Mouse (Mus musculus): ENCODE results near the gene Fam171a1. TPM values are rescaled to one million over a fixed set of nuclear protein-coding genes. Genes with fewer than 3 reads are reported as not detected.
A peak's percentile ranks its signal among the peaks of the same experiment; 100 is the strongest.
"Not testable (repeated sequence)": the region's sequence is repeated elsewhere in the genome, so short reads cannot be mapped to it uniquely, and the experiment has no call there.

The Fam171a1 gene
- 28.7 and 31.2 TPM in 2 replicates for polyA plus RNA-seq (2015; fragmentation: Nextera tagmentation; extraction: Ambion mirVana)

- WGBS, result 86% methylated on average over 4 of the region's 4 CpGs
- Histone ChIP-seq H3K4me1 (no peaks in the 10 kb centered on the region), H3K4me3 (no peak within 1 kb of the TSS), H3K4me2 (replicated peaks) (no peak within 1 kb of the TSS), H3K9me3 (no peaks in the 10 kb centered on the region), H3K9ac (replicated peaks) (no peak within 1 kb of the TSS), H3K27me3 (no peaks in the 10 kb centered on the region), H3K27ac (replicated peaks) (no peak within 1 kb of the TSS), H3K36me3 (no peaks in the 10 kb centered on the region)
- ATAC-seq (replicated peaks), result no peak
These were observed at the start of gene Fam171a1 for GRCm38 (mm10) chr2:3113866-3114265. Gene Fam171a1, plus strand, starts transcription at chr2:3114224.

DNA sequence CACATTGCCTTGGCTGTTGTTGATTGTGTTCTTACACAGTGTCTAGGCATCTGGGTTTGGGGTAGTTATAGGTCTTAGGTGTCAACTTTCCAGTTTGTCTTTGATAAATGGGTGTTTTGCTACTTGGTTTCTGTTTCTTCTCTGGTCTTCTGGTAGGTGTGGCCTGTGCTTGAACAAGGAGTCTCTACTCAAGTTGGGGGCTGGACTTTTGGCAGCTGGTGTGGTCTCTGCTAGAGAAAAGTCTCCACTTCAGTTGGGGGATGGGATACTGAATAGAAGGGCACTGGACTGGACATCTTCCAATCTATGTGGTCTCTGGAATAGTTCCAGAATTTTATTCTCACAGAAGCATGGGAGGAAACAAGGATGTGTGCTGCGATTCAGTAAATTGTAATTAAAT is 44.9 kb upstream of the Fam171a1 start:
- peaks cover 4% of the 10 kb centered on the region; the same call in 1 of the 2 replicates for H3K9me3 ChIP-seq
- no peaks in the 10 kb centered on the region for H3K4me1 ChIP-seq
- H3K36me3 ChIP-seq, result no peaks in the 10 kb centered on the region
- no peak for ATAC-seq (replicated peaks)
- H3K4me3 ChIP-seq, result no peak overlapping the region
- no peak overlapping the region for H3K27ac ChIP-seq (replicated peaks)
- WGBS, result 100% methylated on average over 1 of the region's 1 CpGs
- H3K27me3 ChIP-seq, result no peaks in the 10 kb centered on the region
- H3K4me2 ChIP-seq (replicated peaks), result no peak overlapping the region
- H3K9ac ChIP-seq (replicated peaks), result no peak overlapping the region

DNA sequence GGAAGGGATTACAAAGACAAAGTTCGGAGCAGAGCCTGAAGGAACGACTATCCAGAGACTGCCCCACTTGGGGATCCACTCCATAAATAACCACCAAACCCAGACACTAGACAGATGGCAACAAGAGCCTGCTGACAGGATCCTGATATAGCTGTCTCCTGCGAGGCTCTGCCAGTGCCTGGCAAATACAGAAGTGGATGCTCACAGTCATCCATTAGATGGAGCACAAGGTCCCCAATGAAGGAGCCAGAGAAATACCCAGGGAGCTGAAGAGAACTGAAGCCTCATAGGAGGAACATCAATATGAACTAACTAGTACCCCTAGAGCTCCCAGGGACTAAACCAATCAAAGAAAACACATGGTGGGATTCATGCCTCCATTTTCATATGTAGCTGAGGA is 25.7 kb upstream of the Fam171a1 start:
- not testable (repeated sequence) for H3K9ac ChIP-seq (replicated peaks); H3K36me3 ChIP-seq; H3K27ac ChIP-seq (replicated peaks); H3K27me3 ChIP-seq; H3K9me3 ChIP-seq; H3K4me3 ChIP-seq; ATAC-seq (replicated peaks); H3K4me2 ChIP-seq (replicated peaks); H3K4me1 ChIP-seq
- 87% methylated on average over 3 of the region's 3 CpGs for WGBS

- no peaks in the 10 kb centered on the region for H3K9me3 ChIP-seq
- H3K36me3 ChIP-seq, result no peaks in the 10 kb centered on the region
- ATAC-seq (replicated peaks), result no peak
- no peaks in the 10 kb centered on the region for H3K27me3 ChIP-seq
- H3K4me1 ChIP-seq, result no peaks in the 10 kb centered on the region
- H3K4me3 ChIP-seq, result no peak overlapping the region
- H3K9ac ChIP-seq (replicated peaks), result no peak overlapping the region
- H3K27ac ChIP-seq (replicated peaks), result no peak overlapping the region
- WGBS, result 12% methylated on average over 1 of the region's 1 CpGs
- H3K4me2 ChIP-seq (replicated peaks), result no peak overlapping the region
These were observed 24.8 kb upstream of the Fam171a1 start for GRCm38 (mm10) chr2:3089274-3089673.

GRCm38 (mm10) chr2:3096101-3096500 is 17.9 kb upstream of the Fam171a1 start:
- Histone ChIP-seq H3K27ac (replicated peaks) (no peak overlapping the region), H3K4me2 (replicated peaks) (no peak overlapping the region), H3K4me1 (no peaks in the 10 kb centered on the region), H3K27me3 (no peaks in the 10 kb centered on the region), H3K36me3 (no peaks in the 10 kb centered on the region), H3K9me3 (no peaks in the 10 kb centered on the region), H3K9ac (replicated peaks) (no peak overlapping the region), H3K4me3 (no peak overlapping the region)
- no peak for ATAC-seq (replicated peaks)
- WGBS, result 73% methylated on average over 1 of the region's 1 CpGs

GRCm38 (mm10) chr2:3099971-3100370 is 14.1 kb upstream of the Fam171a1 start:
- ATAC-seq (replicated peaks), result no peak
- Histone ChIP-seq H3K27ac (replicated peaks) (no peak overlapping the region), H3K4me1 (no peaks in the 10 kb centered on the region), H3K27me3 (no peaks in the 10 kb centered on the region), H3K36me3 (no peaks in the 10 kb centered on the region), H3K4me3 (no peak overlapping the region), H3K9ac (replicated peaks) (no peak overlapping the region), H3K9me3 (no peaks in the 10 kb centered on the region), H3K4me2 (replicated peaks) (no peak overlapping the region)
- WGBS, result 78% methylated on average over 4 of the region's 4 CpGs

DNA sequence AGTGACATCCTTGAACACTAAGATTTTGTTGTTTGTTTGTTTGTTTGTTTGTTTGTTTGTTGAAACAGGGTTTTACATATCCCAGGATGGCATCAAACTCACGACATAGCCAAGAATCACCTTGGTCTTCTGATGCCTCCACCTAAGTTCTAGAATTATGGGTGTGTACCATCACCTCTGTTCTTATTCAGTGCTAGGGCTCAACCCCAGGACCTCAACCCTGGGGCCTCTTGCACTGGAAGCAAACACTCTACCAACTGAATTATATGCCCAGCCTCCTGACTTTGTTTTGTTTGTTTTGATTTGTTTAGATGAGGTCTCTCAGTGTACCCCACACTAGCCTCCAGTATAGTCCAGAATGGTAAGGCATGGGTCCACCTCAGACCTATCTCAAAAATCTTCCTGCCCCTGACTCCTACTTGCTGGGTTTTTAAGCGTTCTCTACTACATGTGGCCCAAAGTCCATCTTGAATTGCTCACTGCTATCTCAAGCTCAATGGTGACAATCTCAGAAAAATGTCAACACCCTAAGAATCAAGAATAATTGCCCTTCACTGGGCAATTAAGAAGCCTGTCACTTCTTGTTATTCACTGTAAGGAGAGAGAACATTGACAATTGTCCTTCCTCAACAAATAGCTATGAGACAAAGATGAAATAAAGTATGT is 12.6 kb upstream of the Fam171a1 start:
- Histone ChIP-seq H3K27ac (replicated peaks) (no peak overlapping the region), H3K4me2 (replicated peaks) (no peak overlapping the region), H3K9ac (replicated peaks) (no peak overlapping the region), H3K27me3 (no peaks in the 10 kb centered on the region), H3K9me3 (no peaks in the 10 kb centered on the region), H3K36me3 (no peaks in the 10 kb centered on the region), H3K4me1 (no peaks in the 10 kb centered on the region), H3K4me3 (no peak overlapping the region)
- WGBS, result 83% methylated on average over 2 of the region's 2 CpGs
- ATAC-seq (replicated peaks), result no peak

GRCm38 (mm10) chr2:3102360-3102759 is 11.7 kb upstream of the Fam171a1 start:
- Histone ChIP-seq H3K4me3 (no peak overlapping the region), H3K27me3 (no peaks in the 10 kb centered on the region), H3K36me3 (no peaks in the 10 kb centered on the region), H3K9ac (replicated peaks) (no peak overlapping the region), H3K9me3 (no peaks in the 10 kb centered on the region), H3K4me1 (no peaks in the 10 kb centered on the region), H3K4me2 (replicated peaks) (no peak overlapping the region), H3K27ac (replicated peaks) (no peak overlapping the region)
- 83% methylated on average over 3 of the region's 3 CpGs for WGBS
- no peak for ATAC-seq (replicated peaks)

GRCm38 (mm10) chr2:3107471-3107870 is 6.6 kb upstream of the Fam171a1 start:
- no peak overlapping the region for H3K27ac ChIP-seq (replicated peaks)
- no peak overlapping the region for H3K4me3 ChIP-seq
- no peaks in the 10 kb centered on the region for H3K36me3 ChIP-seq
- H3K4me1 ChIP-seq, result no peaks in the 10 kb centered on the region
- no peaks in the 10 kb centered on the region for H3K27me3 ChIP-seq
- no peak overlapping the region for H3K9ac ChIP-seq (replicated peaks)
- H3K9me3 ChIP-seq, result no peaks in the 10 kb centered on the region
- H3K4me2 ChIP-seq (replicated peaks), result no peak overlapping the region
- WGBS, result 88% methylated on average over 4 of the region's 4 CpGs
- no peak for ATAC-seq (replicated peaks)

- Histone ChIP-seq H3K9ac (replicated peaks) (no peak overlapping the region), H3K4me2 (replicated peaks) (no peak overlapping the region), H3K27me3 (no peaks in the 10 kb centered on the region), H3K4me3 (no peak overlapping the region), H3K9me3 (no peaks in the 10 kb centered on the region), H3K4me1 (no peaks in the 10 kb centered on the region), H3K27ac (replicated peaks) (no peak overlapping the region), H3K36me3 (no peaks in the 10 kb centered on the region)
- 86% methylated on average over 3 of the region's 3 CpGs for WGBS
- no peak for ATAC-seq (replicated peaks)
These were observed 5.6 kb upstream of the Fam171a1 start for GRCm38 (mm10) chr2:3108431-3108830.

DNA sequence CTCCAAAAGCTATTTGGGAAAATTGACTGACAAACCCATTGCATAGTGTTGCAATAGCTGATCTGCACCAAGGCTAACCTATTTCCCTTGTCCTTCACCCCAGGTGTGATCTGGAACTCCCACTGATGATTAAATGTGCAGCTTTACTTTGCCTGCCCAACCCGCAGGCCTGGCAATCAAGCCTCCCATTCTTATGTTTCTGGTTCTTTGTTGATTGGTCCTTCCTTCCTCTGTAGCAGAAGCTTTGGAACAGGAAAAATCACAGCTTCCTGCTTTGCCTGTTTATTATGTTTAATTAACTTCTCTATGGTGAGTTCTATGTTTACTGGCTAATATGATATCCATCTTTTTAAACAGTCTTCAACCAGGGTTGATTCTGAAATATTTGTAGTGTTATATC is 5.2 kb upstream of the Fam171a1 start:
- Histone ChIP-seq H3K36me3 (no peaks in the 10 kb centered on the region), H3K27me3 (no peaks in the 10 kb centered on the region), H3K9me3 (no peaks in the 10 kb centered on the region), H3K4me2 (replicated peaks) (no peak overlapping the region), H3K27ac (replicated peaks) (no peak overlapping the region), H3K9ac (replicated peaks) (no peak overlapping the region), H3K4me1 (no peaks in the 10 kb centered on the region), H3K4me3 (no peak overlapping the region)
- 91% methylated on average over 1 of the region's 1 CpGs for WGBS
- ATAC-seq (replicated peaks), result no peak

DNA sequence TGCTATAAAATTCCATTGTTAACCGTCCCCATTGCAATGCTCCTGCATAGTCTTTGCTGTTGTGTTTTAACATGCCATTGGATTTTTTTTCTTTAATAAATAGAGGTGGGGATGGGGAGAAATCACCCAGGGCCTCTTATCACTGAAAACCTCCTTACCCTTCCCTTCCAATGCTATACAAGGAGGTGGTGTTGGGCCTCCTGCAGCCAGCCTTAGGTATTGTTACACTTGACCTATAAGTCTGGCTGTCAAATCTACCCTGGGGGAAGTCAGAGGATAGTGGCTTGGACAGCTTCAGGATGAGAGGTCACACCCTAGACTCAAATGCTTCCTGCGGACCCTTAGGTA is 3.8 kb downstream of the Fam171a1 start:
- Histone ChIP-seq H3K36me3 (no peaks in the 10 kb centered on the region), H3K4me3 (peak overlapping the region; percentile 88), H3K9me3 (no peaks in the 10 kb centered on the region), H3K27ac (replicated peaks) (peak overlapping the region; percentile 92; the same call in 1 of the 2 replicates), H3K9ac (replicated peaks) (peak overlapping the region; percentile 88), H3K4me2 (replicated peaks) (peak overlapping the region; percentile 66), H3K4me1 (peaks cover 25% of the 10 kb centered on the region), H3K27me3 (no peaks in the 10 kb centered on the region)
- no peak; the same call in 1 of the 2 replicates for ATAC-seq (replicated peaks)
- 28% methylated on average over 2 of the region's 2 CpGs for WGBS

Data from forebrain, embryonic 15.5 days (tissue).